ENCODE assay signal across 9 mouse cellular contexts in genomic region chr2:125661156-125661555, GRCm38 (mm10). TPM values are rescaled to one million over a fixed set of nuclear protein-coding genes. Genes with fewer than 3 reads are reported as not detected.
A peak's percentile ranks its signal among the peaks of the same experiment; 100 is the strongest.
DNase-seq lines count a peak whose midpoint lies in the region; ATAC-seq and TF ChIP-seq lines count a peak whose summit lies in the region.
"Had no signal": no experiment of that assay in that cellular context is flagged by ENCODE, and none has a peak within 500 bp of the region (broad histone marks: within the 10 kb centered on the region; RNA-seq: fewer than 3 reads in every experiment).

No protein-coding gene starts in this region.

- no peak overlapping the region for H3K27ac ChIP-seq in heart, embryonic 16.5 days (ENCODE audit: low read length)
- H3K27ac ChIP-seq in embryonic facial prominence, embryonic 10.5 days (replicated peaks): peak overlapping the region; percentile 67
- H3K27ac ChIP-seq in forebrain, embryonic 14.5 days (ENCODE audit: low read depth, low read length): no peak overlapping the region
- no peak overlapping the region for H3K27ac ChIP-seq in limb, embryonic 14.5 days (replicated peaks; ENCODE audit: low read depth, low read length)

- DNase-seq in heart, adult 8-10 months (ENCODE audit: low spot score): no peak
- no peak for DNase-seq in embryonic facial prominence, embryonic 10.5 days (ENCODE audit: low spot score)
- no peak for DNase-seq in forebrain, embryonic 14.5 days (ENCODE audit: low spot score)
- DNase-seq in limb, embryonic 14.5 days (ENCODE audit: low spot score): no peak
- no peak for DNase-seq in natural killer cell, adult 2 months (ENCODE audit: low spot score in 2 of 2)
- DNase-seq in frontal cortex, postnatal 10 days (ENCODE audit: low spot score in 2 of 2): no peak
- DNase-seq in right cerebral cortex, postnatal 36 days (ENCODE audit: low spot score in 2 of 2): no peak

- ATAC-seq in heart, embryonic 16.5 days (replicated peaks; ENCODE audit: extremely low read depth, insufficient read depth, low FRiP score): no peak
- ATAC-seq in forebrain, embryonic 14.5 days: no peak
- no peak for ATAC-seq in limb, embryonic 14.5 days (ENCODE audit: low FRiP score, low read depth)

- peak overlapping the region; percentile 74 for H3K4me2 ChIP-seq in heart, embryonic 16.5 days (ENCODE audit: low read depth, low read length)
- H3K4me2 ChIP-seq in forebrain, embryonic 14.5 days (ENCODE audit: low read length): peak overlapping the region; percentile 49
- H3K4me2 ChIP-seq in limb, embryonic 14.5 days (replicated peaks; ENCODE audit: low read depth, low read length, severe bottlenecking): peak overlapping the region; percentile 56

- TF ChIP-seq POLR2A in limb, embryonic 14.5 days (IDR thresholded peaks at IDR 0.05; ENCODE audit: borderline replicate concordance, extremely low read depth, insufficient read depth, insufficient read length): no peak

- peak overlapping the region; percentile 63; the same call in 1 of the 2 replicates for H3K9ac ChIP-seq in heart, embryonic 16.5 days (ENCODE audit: low read length)
- H3K9ac ChIP-seq in forebrain, embryonic 14.5 days (ENCODE audit: low read length): no peak overlapping the region
- peak overlapping the region; percentile 55 for H3K9ac ChIP-seq in limb, embryonic 14.5 days (ENCODE audit: low read depth, low read length, severe bottlenecking)

- no peaks in the 10 kb centered on the region for H3K9me3 ChIP-seq in heart, embryonic 16.5 days (replicated peaks; ENCODE audit: control insufficient read depth, low read length)
- no peaks in the 10 kb centered on the region for H3K9me3 ChIP-seq in embryonic facial prominence, embryonic 10.5 days
- no peaks in the 10 kb centered on the region for H3K9me3 ChIP-seq in forebrain, embryonic 14.5 days (replicated peaks; ENCODE audit: control insufficient read depth, low read length)
- H3K9me3 ChIP-seq in limb, embryonic 14.5 days (ENCODE audit: control insufficient read depth, low read length): no peaks in the 10 kb centered on the region

- no peaks in the 10 kb centered on the region for H3K27me3 ChIP-seq in heart, embryonic 16.5 days (ENCODE audit: control insufficient read depth, insufficient read depth, low read length)
- peaks cover 7% of the 10 kb centered on the region; the same call in 1 of the 2 replicates for H3K27me3 ChIP-seq in embryonic facial prominence, embryonic 10.5 days (replicated peaks; ENCODE audit: low read depth, poor library complexity, severe bottlenecking)
- H3K27me3 ChIP-seq in forebrain, embryonic 14.5 days (replicated peaks; ENCODE audit: control insufficient read depth, insufficient read depth, low read length): no peaks in the 10 kb centered on the region
- H3K27me3 ChIP-seq in limb, embryonic 14.5 days (ENCODE audit: control insufficient read depth, insufficient read depth, low read length): no peaks in the 10 kb centered on the region
- H3K27me3 ChIP-seq: CH12.LX had no signal

- 69% methylated on average over 4 of the region's 4 CpGs for WGBS in heart, embryonic 16.5 days
- 56% methylated on average over 4 of the region's 4 CpGs for WGBS in embryonic facial prominence, embryonic 10.5 days
- WGBS in forebrain, embryonic 14.5 days: 78% methylated on average over 4 of the region's 4 CpGs
- WGBS in limb, embryonic 14.5 days: 31% methylated on average over 4 of the region's 4 CpGs

- H3K4me3 ChIP-seq in heart, embryonic 16.5 days (ENCODE audit: low read length): peak overlapping the region; percentile 49; the same call in 1 of the 2 replicates
- H3K4me3 ChIP-seq in embryonic facial prominence, embryonic 10.5 days: peak overlapping the region; percentile 47
- H3K4me3 ChIP-seq in forebrain, embryonic 14.5 days (ENCODE audit: low read depth, low read length): no peak overlapping the region
- H3K4me3 ChIP-seq in limb, embryonic 14.5 days (replicated peaks; ENCODE audit: low read length): peak overlapping the region; percentile 37; the same call in 1 of the 2 replicates

- 0 out of 2 replicates have a peak, but pooled peaks cover 2% of the 10 kb centered on the region for H3K4me1 ChIP-seq in heart, embryonic 16.5 days (ENCODE audit: control insufficient read depth, insufficient read depth, low read length)
- H3K4me1 ChIP-seq in embryonic facial prominence, embryonic 10.5 days: peaks cover 14% of the 10 kb centered on the region
- H3K4me1 ChIP-seq in forebrain, embryonic 14.5 days (ENCODE audit: control insufficient read depth, insufficient read depth, low read length): no peaks in the 10 kb centered on the region
- peaks cover 6% of the 10 kb centered on the region for H3K4me1 ChIP-seq in limb, embryonic 14.5 days (ENCODE audit: control insufficient read depth, insufficient read depth, low read length)

- no peaks in the 10 kb centered on the region for H3K36me3 ChIP-seq in heart, embryonic 16.5 days (ENCODE audit: control insufficient read depth, insufficient read depth)
- no peaks in the 10 kb centered on the region for H3K36me3 ChIP-seq in embryonic facial prominence, embryonic 10.5 days (replicated peaks)
- no peaks in the 10 kb centered on the region for H3K36me3 ChIP-seq in forebrain, embryonic 14.5 days (ENCODE audit: control insufficient read depth, insufficient read depth, low read length)
- no peaks in the 10 kb centered on the region for H3K36me3 ChIP-seq in limb, embryonic 14.5 days (ENCODE audit: control insufficient read depth, insufficient read depth, low read length)

RNA-seq across cellular contexts. Expression of gene Eid1, which starts 11.7 kb away (rescaled TPM):
- 112 and 128 TPM in 2 replicates for polyA plus RNA-seq in heart, embryonic 16.5 days (2015; fragmentation: Nextera tagmentation; extraction: Ambion mirVana)
- total RNA-seq in heart, adult 8-10 months (2022): 10 to 100 TPM; 46.5 to 54.1 (median 48.9) TPM
- 127 and 136 TPM in 2 replicates for polyA plus RNA-seq in embryonic facial prominence, embryonic 10.5 days (2016; fragmentation: Nextera tagmentation; extraction: Ambion mirVana)
- 405 and 426 TPM in 2 replicates for polyA plus RNA-seq in forebrain, embryonic 14.5 days (2014; fragmentation: Nextera tagmentation; extraction: Ambion mirVana)
- polyA plus RNA-seq in limb, embryonic 14.5 days (2012; rRNA removed): 143 and 182 TPM in 2 replicates
- 298 and 313 TPM in 2 replicates for polyA plus RNA-seq in limb, embryonic 14.5 days (2014; fragmentation: Nextera tagmentation; extraction: Ambion mirVana)

RNA-seq across cellular contexts. Expression of gene Cep152, which starts 36.2 kb away (rescaled TPM):
- 4.2 and 4.7 TPM in 2 replicates for polyA plus RNA-seq in heart, embryonic 16.5 days (2015; fragmentation: Nextera tagmentation; extraction: Ambion mirVana)
- total RNA-seq in heart, adult 8-10 months (2022): 1 to 10 TPM; 1.3 to 1.6 (median 1.5) TPM
- 11.5 and 12.4 TPM in 2 replicates for polyA plus RNA-seq in embryonic facial prominence, embryonic 10.5 days (2016; fragmentation: Nextera tagmentation; extraction: Ambion mirVana)
- polyA plus RNA-seq in forebrain, embryonic 14.5 days (2014; fragmentation: Nextera tagmentation; extraction: Ambion mirVana): 3.2 TPM in 2 replicates
- polyA plus RNA-seq in limb, embryonic 14.5 days (2012; rRNA removed): 5.3 and 6.9 TPM in 2 replicates
- polyA plus RNA-seq in limb, embryonic 14.5 days (2014; fragmentation: Nextera tagmentation; extraction: Ambion mirVana): 5.3 and 6.2 TPM in 2 replicates
